Mouse (Mus musculus) liver, embryonic 15.5 days (tissue): ENCODE data around the gene Slc31a2. TPM values are rescaled to one million over a fixed set of nuclear protein-coding genes. Genes with fewer than 3 reads are reported as not detected.
A peak's percentile ranks its signal among the peaks of the same experiment; 100 is the strongest.
"Not testable (repeated sequence)": the region's sequence is repeated elsewhere in the genome, so short reads cannot be mapped to it uniquely, and the experiment has no call there.

ENCODE experiments used
- ATAC-seq: fragments of 200-750 bp; cut with Nextera tagmentation; 2 replicates; pipeline ENCODE4 v1.8.0; 2017; ENCODE audit warnings: moderate number of reproducible peaks, mild to moderate bottlenecking, moderate library complexity; ENCODE audit not compliant: insufficient read depth
- H3K27ac ChIP-seq: fragments of 300-500 bp; sonication (generic); replicated peaks from 2 replicates; pipeline ENCODE4 v1.5.1; 2015; ENCODE audit warnings: mild to moderate bottlenecking, inconsistent platforms
- H3K27me3 ChIP-seq: fragments of 300-500 bp; sonication (generic); 2 replicates; pipeline ENCODE4 v1.6.1; 2015; ENCODE audit warnings: mild to moderate bottlenecking, inconsistent platforms
- H3K36me3 ChIP-seq: fragments of 300-500 bp; sonication (generic); replicated peaks from 2 replicates; pipeline ENCODE4 v1.6.1; 2015; ENCODE audit warnings: moderate library complexity, mild to moderate bottlenecking, inconsistent platforms
- H3K4me1 ChIP-seq: fragments of 300-500 bp; sonication (generic); replicated peaks from 2 replicates; pipeline ENCODE4 v1.6.1; 2015; ENCODE audit warnings: inconsistent platforms
- H3K4me2 ChIP-seq: fragments of 300-500 bp; sonication (generic); 2 replicates; pipeline ENCODE4 v1.6.1; 2015; ENCODE audit warnings: moderate library complexity, mild to moderate bottlenecking, inconsistent platforms
- H3K4me3 ChIP-seq: fragments of 300-500 bp; sonication (generic); replicated peaks from 2 replicates; pipeline ENCODE4 v1.5.1; 2015; ENCODE audit warnings: mild to moderate bottlenecking, inconsistent platforms
- H3K9ac ChIP-seq: fragments of 300-500 bp; sonication (generic); 2 replicates; pipeline ENCODE4 v1.6.1; 2015; ENCODE audit warnings: moderate library complexity, mild to moderate bottlenecking, inconsistent platforms
- H3K9me3 ChIP-seq: fragments of 300-500 bp; sonication (generic); replicated peaks from 2 replicates; pipeline ENCODE4 v1.6.1; 2016; ENCODE audit warnings: inconsistent platforms
- WGBS: fragments of 180-500 bp; shearing (Covaris S2); methylation state at CpG from one replicate; pipeline ENCODE4 v1.1.7; 2015; ENCODE audit warnings: mixed read lengths; ENCODE audit not compliant: insufficient replicate concordance; 5-methylcytosine and 5-hydroxymethylcytosine counted together
- polyA plus RNA-seq: library from polyadenylated mRNA; unstranded; fragments of >200 nt; fragmentation: Nextera tagmentation; extraction: Ambion mirVana; gene quantifications from 2 replicates; pipeline ENCODE4 v1.2.1, GENCODE M21; 2015

Slc31a2 gene
- polyA plus RNA-seq, 1 experiment from 2014 or later, result 9.1 TPM

DNA sequence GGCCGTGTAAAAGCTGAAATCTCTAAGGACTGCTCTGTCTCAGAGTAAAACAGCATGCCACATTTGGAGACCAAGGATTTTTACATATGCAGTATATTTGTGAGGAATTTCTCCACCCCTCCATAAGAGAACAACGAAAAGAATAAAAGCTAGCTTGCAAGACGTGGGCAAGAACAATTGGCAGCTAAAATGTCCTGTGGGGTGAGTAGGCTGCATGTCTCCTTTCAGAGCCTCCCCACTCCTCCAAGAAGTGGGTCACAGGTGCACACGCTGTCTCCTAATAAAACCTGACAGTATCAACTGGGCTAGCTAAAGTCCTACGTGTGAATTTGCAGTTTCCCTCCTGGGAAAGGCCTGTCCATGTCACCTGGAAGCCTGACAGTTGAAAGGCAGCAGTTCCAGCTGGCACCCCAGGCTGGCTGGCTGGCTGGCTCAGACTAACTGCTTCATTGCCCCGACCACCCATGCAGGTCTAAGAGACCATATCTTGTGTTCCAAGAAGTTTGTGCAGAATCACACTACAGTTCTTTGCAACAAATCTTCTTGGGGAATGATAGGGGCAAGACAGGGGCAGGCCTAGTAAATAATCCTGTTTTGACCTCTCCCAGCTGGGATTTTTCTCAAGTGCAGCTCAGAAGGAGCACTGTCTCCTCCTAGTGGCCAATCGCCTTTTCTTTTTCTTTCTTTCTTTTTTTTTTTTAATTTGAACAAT, 927 bp downstream of the Slc31a2 start:
- H3K4me2 ChIP-seq, result no peak overlapping the region
- H3K27ac ChIP-seq, result no peak overlapping the region
- no peak overlapping the region for H3K9ac ChIP-seq
- no peak overlapping the region for H3K4me3 ChIP-seq
- 31% methylated on average over 7 of the region's 7 CpGs for WGBS
- no peaks in the 10 kb centered on the region for H3K4me1 ChIP-seq
- no peaks in the 10 kb centered on the region for H3K27me3 ChIP-seq
- H3K9me3 ChIP-seq, result no peaks in the 10 kb centered on the region
- H3K36me3 ChIP-seq, result no peaks in the 10 kb centered on the region
- no peak for ATAC-seq

- no peak for ATAC-seq
- Histone ChIP-seq H3K4me1 (no peaks in the 10 kb centered on the region), H3K36me3 (no peaks in the 10 kb centered on the region), H3K27me3 (no peaks in the 10 kb centered on the region), H3K4me2 (no peak overlapping the region), H3K9ac (no peak overlapping the region), H3K4me3 (no peak overlapping the region), H3K27ac (no peak overlapping the region), H3K9me3 (no peaks in the 10 kb centered on the region)
- 44% methylated on average over 10 of the region's 10 CpGs for WGBS
Measured at GRCm38 (mm10) chr4:62265154-62265836, 2.9 kb downstream of the Slc31a2 start.

GRCm38 (mm10) chr4:62266016-62266415, 3.7 kb downstream of the Slc31a2 start:
- 35% methylated on average over 7 of the region's 7 CpGs for WGBS
- not testable (repeated sequence) for H3K4me3 ChIP-seq, H3K9ac ChIP-seq, H3K4me1 ChIP-seq, ATAC-seq, H3K9me3 ChIP-seq, H3K27me3 ChIP-seq, H3K27ac ChIP-seq, H3K4me2 ChIP-seq, H3K36me3 ChIP-seq

DNA sequence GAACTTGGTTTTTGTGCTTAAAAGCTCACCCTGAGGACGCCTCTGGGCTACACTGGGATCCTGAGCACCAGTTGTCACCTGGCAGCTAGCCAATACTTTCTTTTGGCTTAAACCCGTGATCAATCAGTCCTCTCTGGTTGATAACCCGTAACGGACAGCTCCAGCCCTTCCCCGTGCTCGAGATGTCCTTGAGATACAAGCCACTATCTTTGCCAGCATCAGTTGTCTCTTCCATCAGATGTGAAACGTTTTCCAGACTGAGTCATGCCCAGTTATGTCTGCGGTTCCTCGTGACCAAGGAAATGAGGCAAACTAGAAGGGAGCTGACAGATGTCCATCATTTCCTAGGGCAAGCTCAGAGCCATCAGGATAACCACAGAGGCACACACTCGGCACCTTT, 4.7 kb downstream of the Slc31a2 start:
- H3K9me3 ChIP-seq, result no peaks in the 10 kb centered on the region
- H3K27me3 ChIP-seq, result no peaks in the 10 kb centered on the region
- no peak overlapping the region for H3K9ac ChIP-seq
- no peak for ATAC-seq
- no peak overlapping the region for H3K4me3 ChIP-seq
- 53% methylated on average over 10 of the region's 10 CpGs for WGBS
- H3K36me3 ChIP-seq, result no peaks in the 10 kb centered on the region
- no peak overlapping the region for H3K4me2 ChIP-seq
- H3K4me1 ChIP-seq, result no peaks in the 10 kb centered on the region
- H3K27ac ChIP-seq, result no peak overlapping the region

GRCm38 (mm10) chr4:62272696-62273095, 10.3 kb downstream of the Slc31a2 start:
- no peaks in the 10 kb centered on the region for H3K9me3 ChIP-seq

GRCm38 (mm10) chr4:62273916-62274315, 11.6 kb downstream of the Slc31a2 start:
- 74% methylated on average over 10 of the region's 10 CpGs for WGBS
- Histone ChIP-seq H3K4me3 (no peak overlapping the region), H3K27ac (no peak overlapping the region), H3K4me2 (no peak overlapping the region), H3K9me3 (no peaks in the 10 kb centered on the region), H3K27me3 (no peaks in the 10 kb centered on the region), H3K4me1 (peaks cover 11% of the 10 kb centered on the region; the same call in 1 of the 2 replicates), H3K36me3 (no peaks in the 10 kb centered on the region), H3K9ac (no peak overlapping the region)
- no peak for ATAC-seq

More at GRCm38 (mm10) chr4:62272696-62273095, 10.3 kb downstream of the Slc31a2 start:
- ATAC-seq, result no peak
- H3K9ac ChIP-seq, result no peak overlapping the region
- H3K27me3 ChIP-seq, result no peaks in the 10 kb centered on the region
- no peaks in the 10 kb centered on the region for H3K36me3 ChIP-seq
- peaks cover 11% of the 10 kb centered on the region; the same call in 1 of the 2 replicates for H3K4me1 ChIP-seq
- H3K4me3 ChIP-seq, result no peak overlapping the region
- H3K27ac ChIP-seq, result no peak overlapping the region
- no peak overlapping the region for H3K4me2 ChIP-seq
- 76% methylated on average over 10 of the region's 10 CpGs for WGBS

- ATAC-seq, result no peak
- Histone ChIP-seq H3K9me3 (no peaks in the 10 kb centered on the region), H3K36me3 (no peaks in the 10 kb centered on the region), H3K27ac (no peak overlapping the region), H3K4me3 (no peak overlapping the region), H3K4me2 (peak overlapping the region; percentile 6; the same call in 1 of the 2 replicates), H3K27me3 (no peaks in the 10 kb centered on the region), H3K4me1 (peaks cover 11% of the 10 kb centered on the region; the same call in 1 of the 2 replicates), H3K9ac (no peak overlapping the region)
- WGBS, result 32% methylated on average over 12 of the region's 12 CpGs
Measured at GRCm38 (mm10) chr4:62274841-62275536, 12.6 kb downstream of the Slc31a2 start.

DNA sequence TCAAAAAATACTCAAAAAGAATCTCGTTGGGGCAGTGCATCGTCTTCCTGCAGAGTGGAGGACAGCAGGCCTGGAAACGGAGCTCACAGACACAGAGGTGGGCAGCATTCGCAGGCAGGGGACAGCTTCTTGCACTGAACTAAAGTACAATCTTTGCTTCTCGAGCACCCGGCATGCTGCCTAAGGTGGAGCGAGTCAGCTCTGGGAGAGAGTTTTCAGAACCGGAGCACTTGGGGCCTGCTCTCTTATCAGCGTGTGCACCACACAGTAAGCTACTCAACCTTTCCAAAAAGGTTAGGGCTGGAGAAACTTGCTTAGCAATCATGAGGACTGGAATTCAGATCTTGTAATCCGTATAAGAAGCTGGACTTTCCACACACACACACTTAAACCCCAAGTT, 14.3 kb downstream of the Slc31a2 start:
- 68% methylated on average over 10 of the region's 10 CpGs for WGBS
- ATAC-seq, result no peak
- Histone ChIP-seq H3K27ac (no peak overlapping the region), H3K4me3 (no peak overlapping the region), H3K36me3 (no peaks in the 10 kb centered on the region), H3K4me1 (peaks cover 11% of the 10 kb centered on the region; the same call in 1 of the 2 replicates), H3K4me2 (no peak overlapping the region), H3K9me3 (no peaks in the 10 kb centered on the region), H3K27me3 (no peaks in the 10 kb centered on the region), H3K9ac (no peak overlapping the region)

DNA sequence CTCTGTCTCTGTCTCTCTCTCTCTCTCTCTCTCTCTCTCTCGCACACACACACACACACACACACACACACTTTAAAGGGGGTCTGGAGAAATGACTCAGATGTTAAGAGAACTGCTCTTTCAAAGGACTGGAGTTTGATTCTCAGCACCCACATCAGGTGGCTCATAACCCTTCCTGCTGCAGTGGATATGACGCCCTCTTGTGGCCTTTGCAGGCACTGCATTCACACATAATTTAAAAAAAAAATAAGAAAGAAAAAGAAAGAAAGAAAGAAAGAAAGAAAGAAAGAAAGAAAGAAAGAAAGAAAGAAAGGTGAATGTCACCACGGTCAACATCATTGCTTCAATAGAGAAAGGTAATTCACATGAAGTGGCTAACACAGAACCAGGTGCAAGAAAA, 14.9 kb downstream of the Slc31a2 start:
- no peaks in the 10 kb centered on the region for H3K9me3 ChIP-seq
- no peak overlapping the region for H3K4me3 ChIP-seq
- H3K36me3 ChIP-seq, result no peaks in the 10 kb centered on the region
- ATAC-seq, result no peak
- whole genome bisulfite sequencing, result 52% methylated on average over 3 of the region's 3 CpGs
- no peak overlapping the region for H3K4me2 ChIP-seq
- H3K4me1 ChIP-seq, result peaks cover 11% of the 10 kb centered on the region; the same call in 1 of the 2 replicates
- H3K27me3 ChIP-seq, result no peaks in the 10 kb centered on the region
- no peak overlapping the region for H3K9ac ChIP-seq
- H3K27ac ChIP-seq, result no peak overlapping the region

DNA sequence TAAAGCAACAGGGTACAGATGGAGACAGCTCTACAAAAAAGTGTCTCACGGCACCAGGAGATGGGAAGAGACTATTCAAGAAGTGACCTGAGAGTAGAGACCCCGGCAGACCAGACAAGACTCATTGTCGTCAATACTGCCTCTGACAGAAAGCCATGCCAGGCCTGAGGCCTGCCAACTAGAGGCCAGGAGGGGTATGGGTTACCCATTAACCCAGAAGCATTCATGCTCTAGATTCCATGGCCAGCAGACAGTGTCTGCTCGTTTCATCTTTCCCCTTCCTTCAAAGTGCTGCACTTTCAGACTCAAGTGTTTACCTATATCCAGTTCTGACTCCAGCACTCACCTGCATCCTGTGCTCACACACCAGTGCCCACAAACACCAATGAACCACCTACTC, 15.7 kb downstream of the Slc31a2 start:
- H3K4me1 ChIP-seq, result peaks cover 11% of the 10 kb centered on the region; the same call in 1 of the 2 replicates
- H3K36me3 ChIP-seq, result no peaks in the 10 kb centered on the region
- H3K4me2 ChIP-seq, result no peak overlapping the region
- no peak overlapping the region for H3K27ac ChIP-seq
- no peak overlapping the region for H3K4me3 ChIP-seq
- no peak overlapping the region for H3K9ac ChIP-seq
- ATAC-seq, result no peak
- H3K9me3 ChIP-seq, result no peaks in the 10 kb centered on the region
- H3K27me3 ChIP-seq, result no peaks in the 10 kb centered on the region
- 60% methylated on average over 4 of the region's 4 CpGs for WGBS

GRCm38 (mm10) chr4:62281319-62281718, 19.0 kb downstream of the Slc31a2 start:
- Histone ChIP-seq H3K36me3 (no peaks in the 10 kb centered on the region), H3K27ac (no peak overlapping the region), H3K4me3 (no peak overlapping the region), H3K9ac (no peak overlapping the region), H3K4me1 (peaks cover 4% of the 10 kb centered on the region; the same call in 1 of the 2 replicates), H3K4me2 (no peak overlapping the region), H3K27me3 (no peaks in the 10 kb centered on the region; the same call in 1 of the 2 replicates), H3K9me3 (no peaks in the 10 kb centered on the region)
- WGBS, result 46% methylated on average over 5 of the region's 5 CpGs
- ATAC-seq, result no peak
